Mouse (Mus musculus) layer of hippocampus, adult 18-20 months (tissue): ENCODE measurements around the gene Icam5. TPM values are rescaled to one million over a fixed set of nuclear protein-coding genes. Genes with fewer than 3 reads are reported as not detected.
A peak's percentile ranks its signal among the peaks of the same experiment; 100 is the strongest.

Source experiments
- DNase-seq, 2 experiments: peaks; one replicate each; pipeline ENCODE4 v3.0.0; 2022; ENCODE audit warnings: low spot score in 2 of 2
- total RNA-seq, 2 experiments: library from RNA; stranded (reverse); gene quantifications; 2 replicates each; pipeline ENCODE4 v1.2.3; 2021

The Icam5 gene
- total RNA-seq, 2 experiments from 2014 or later: 379 to 387 TPM

- no peak for DNase-seq
These were observed 19.5 kb upstream of the Icam5 start for GRCm38 (mm10) chr9:21012368-21012767.

- peak in 1 of 2 experiments; percentile 30 for DNase-seq
These were observed 16.9 kb upstream of the Icam5 start for GRCm38 (mm10) chr9:21014691-21015570.

GRCm38 (mm10) chr9:21015571-21016130, 16.2 kb upstream of the Icam5 start, which contains the start of gene Icam1:
TSS of gene Icam1 (plus strand) at chr9:21015985.
- DNase-seq: no peak

GRCm38 (mm10) chr9:21016331-21017176, 15.3 kb upstream of the Icam5 start:
- no peak for DNase-seq

- DNase-seq: no peak
These were observed 14.7 kb upstream of the Icam5 start for GRCm38 (mm10) chr9:21017177-21017575.

GRCm38 (mm10) chr9:21018600-21018999, 13.3 kb upstream of the Icam5 start:
- DNase-seq: no peak

- no peak for DNase-seq
These were observed 10.5 kb upstream of the Icam5 start for GRCm38 (mm10) chr9:21021363-21021762.

GRCm38 (mm10) chr9:21022288-21022687, 9.6 kb upstream of the Icam5 start:
- DNase-seq: no peak

GRCm38 (mm10) chr9:21022726-21023125, 9.1 kb upstream of the Icam5 start:
- no peak for DNase-seq

- DNase-seq: no peak
These were observed 6.5 kb upstream of the Icam5 start for GRCm38 (mm10) chr9:21025258-21025810.

GRCm38 (mm10) chr9:21026849-21027248, 5.0 kb upstream of the Icam5 start:
- no peak for DNase-seq

- no peak for DNase-seq
These were observed 4.0 kb upstream of the Icam5 start for GRCm38 (mm10) chr9:21027774-21028290.

- no peak for DNase-seq
These were observed 3.2 kb upstream of the Icam5 start for GRCm38 (mm10) chr9:21028560-21029110.

GRCm38 (mm10) chr9:21029291-21030054, 2.4 kb upstream of the Icam5 start, which contains the start of gene Icam4:
TSS of gene Icam4 (plus strand) at chr9:21029373.
- DNase-seq: peak; percentile 49 to 86

GRCm38 (mm10) chr9:21030055-21030600, 1.7 kb upstream of the Icam5 start:
- DNase-seq: peak in 1 of 2 experiments; percentile 25

- peak; percentile 81 to 92 for DNase-seq
These were observed 1.1 kb upstream of the Icam5 start for GRCm38 (mm10) chr9:21030781-21031250.

GRCm38 (mm10) chr9:21031251-21031895, 500 bp upstream of the Icam5 start:
- peak; percentile 76 to 86 for DNase-seq

GRCm38 (mm10) chr9:21032491-21032890, 618 bp downstream of the Icam5 start:
- no peak for DNase-seq

GRCm38 (mm10) chr9:21033136-21033535, 1.3 kb downstream of the Icam5 start:
- peak; percentile 68 to 86 for DNase-seq
